Mouse (Mus musculus): ENCODE data around the gene Ndufaf7. TPM values are rescaled to one million over a fixed set of nuclear protein-coding genes. Genes with fewer than 3 reads are reported as not detected.
A peak's percentile ranks its signal among the peaks of the same experiment; 100 is the strongest.

The Ndufaf7 gene
- polyA plus RNA-seq, 1 experiment from 2014 or later, result 53.3 TPM

DNA sequence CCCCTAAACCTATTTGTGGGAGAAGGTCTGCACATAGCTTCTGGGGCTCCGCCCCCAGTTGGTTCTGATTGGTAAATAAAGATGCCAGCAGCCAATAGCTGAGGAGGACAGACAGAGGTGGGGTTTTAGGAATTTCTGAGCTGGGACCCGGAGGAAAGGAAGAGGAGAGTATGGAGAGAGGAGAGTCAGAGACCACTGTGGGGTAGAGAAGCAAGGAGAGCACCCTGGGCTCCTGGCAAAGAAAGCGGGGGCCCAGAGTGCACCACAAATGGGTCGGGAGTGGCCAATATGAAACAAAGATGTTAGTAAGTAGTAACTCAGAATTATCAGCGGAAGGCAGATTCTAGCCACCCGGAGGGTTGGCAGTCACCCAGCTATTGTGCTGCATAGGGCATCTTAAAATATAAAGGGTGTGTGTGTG is 24.1 kb upstream of the Ndufaf7 start:
- H3K27me3 ChIP-seq (ENCODE audit: control insufficient read depth, insufficient read depth, low read length), result no peaks in the 10 kb centered on the region
- peak overlapping the region; percentile 22 for H3K4me3 ChIP-seq (ENCODE audit: low read depth, low read length)
- no peak overlapping the region for H3K27ac ChIP-seq (ENCODE audit: low read depth, low read length)
- H3K9ac ChIP-seq (ENCODE audit: low read length), result peak overlapping the region; percentile 18; the same call in 1 of the 2 replicates
- H3K36me3 ChIP-seq (ENCODE audit: control insufficient read depth, insufficient read depth, low read length), result no peaks in the 10 kb centered on the region
- H3K9me3 ChIP-seq (ENCODE audit: control insufficient read depth, low read length), result no peaks in the 10 kb centered on the region
- peak overlapping the region; percentile 31 for H3K4me2 ChIP-seq (ENCODE audit: low read depth)
- ATAC-seq (ENCODE audit: insufficient read depth, low FRiP score, low TSS enrichment) (peak; percentile 52; the same call in 1 of the 2 replicates), DNase-seq (ENCODE audit: low spot score) (peak; percentile 36)
- H3K4me1 ChIP-seq (ENCODE audit: control insufficient read depth, insufficient read depth, low read length), result peaks cover 3% of the 10 kb centered on the region; the same call in 1 of the 2 replicates
- 38% methylated on average over 6 of the region's 6 CpGs for WGBS

DNA sequence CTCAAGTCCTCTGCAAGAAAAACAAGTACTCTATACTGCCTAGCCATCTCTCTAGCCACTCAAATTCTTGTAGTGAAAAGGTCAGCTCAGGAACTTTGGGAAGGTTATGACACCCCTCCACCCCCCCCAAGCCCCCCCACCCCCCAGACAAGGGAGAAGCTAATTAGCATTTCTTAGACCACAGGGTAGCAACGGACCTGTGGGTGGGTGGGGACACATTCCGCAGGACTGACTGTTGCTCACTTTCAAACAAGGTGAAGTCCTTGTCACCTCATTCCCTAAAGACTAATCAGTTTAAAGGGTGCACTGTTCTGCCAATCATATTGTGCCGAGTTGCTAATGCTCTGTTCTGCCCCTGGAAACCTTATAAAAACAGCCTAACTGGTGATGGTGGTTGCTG is 23.0 kb upstream of the Ndufaf7 start:
- no peak for ATAC-seq (ENCODE audit: insufficient read depth, low FRiP score, low TSS enrichment)
- H3K9ac ChIP-seq (ENCODE audit: low read length), result no peak overlapping the region

DNA sequence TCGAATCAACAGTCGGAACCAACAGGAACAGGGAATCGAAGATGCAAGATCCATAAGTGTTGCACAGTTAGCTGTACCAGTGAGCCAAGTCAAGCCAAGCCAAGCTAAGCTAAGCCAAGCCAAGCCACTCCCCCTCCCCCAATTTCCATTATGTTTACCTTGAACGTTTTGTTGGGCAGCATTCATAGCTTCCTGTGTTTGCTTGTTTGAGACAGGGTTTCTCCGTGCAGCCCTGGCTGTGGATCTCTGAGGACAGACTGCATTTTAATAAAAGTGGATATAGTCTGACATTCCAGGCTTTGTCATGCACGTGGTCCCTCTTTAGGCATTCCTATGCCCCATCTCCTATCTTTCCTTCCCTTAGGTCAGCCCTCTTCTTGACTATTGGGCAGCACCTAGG is 21.2 kb upstream of the Ndufaf7 start:
- Histone ChIP-seq H3K4me1 (ENCODE audit: control insufficient read depth, insufficient read depth, low read length) (peaks cover 3% of the 10 kb centered on the region; the same call in 1 of the 2 replicates), H3K9ac (ENCODE audit: low read length) (peak overlapping the region; percentile 80), H3K27me3 (ENCODE audit: control insufficient read depth, insufficient read depth, low read length) (no peaks in the 10 kb centered on the region), H3K27ac (ENCODE audit: low read depth, low read length) (no peak overlapping the region), H3K9me3 (ENCODE audit: control insufficient read depth, low read length) (no peaks in the 10 kb centered on the region), H3K36me3 (ENCODE audit: control insufficient read depth, insufficient read depth, low read length) (peaks cover 5% of the 10 kb centered on the region), H3K4me2 (ENCODE audit: low read depth) (peak overlapping the region; percentile 61), H3K4me3 (ENCODE audit: low read depth, low read length) (peak overlapping the region; percentile 63)
- DNase-seq (ENCODE audit: low spot score) (peak; percentile 20), ATAC-seq (ENCODE audit: insufficient read depth, low FRiP score, low TSS enrichment) (0 out of 2 replicates have a peak, but pooled peaks have one; percentile 5)
- 57% methylated on average over 6 of the region's 6 CpGs for WGBS

More for the DNA sequence above, 23.0 kb upstream of the Ndufaf7 start:
- no peak overlapping the region for H3K4me2 ChIP-seq (ENCODE audit: low read depth)
- no peaks in the 10 kb centered on the region; the same call in 1 of the 2 replicates for H3K36me3 ChIP-seq (ENCODE audit: control insufficient read depth, insufficient read depth, low read length)
- H3K4me3 ChIP-seq (ENCODE audit: low read depth, low read length), result no peak overlapping the region
- H3K27ac ChIP-seq (ENCODE audit: low read depth, low read length), result no peak overlapping the region
- no peak for DNase-seq (ENCODE audit: low spot score)
- H3K9me3 ChIP-seq (ENCODE audit: control insufficient read depth, low read length), result no peaks in the 10 kb centered on the region
- WGBS, result 70% methylated on average over 3 of the region's 3 CpGs
- H3K27me3 ChIP-seq (ENCODE audit: control insufficient read depth, insufficient read depth, low read length), result no peaks in the 10 kb centered on the region
- H3K4me1 ChIP-seq (ENCODE audit: control insufficient read depth, insufficient read depth, low read length), result peaks cover 3% of the 10 kb centered on the region; the same call in 1 of the 2 replicates

DNA sequence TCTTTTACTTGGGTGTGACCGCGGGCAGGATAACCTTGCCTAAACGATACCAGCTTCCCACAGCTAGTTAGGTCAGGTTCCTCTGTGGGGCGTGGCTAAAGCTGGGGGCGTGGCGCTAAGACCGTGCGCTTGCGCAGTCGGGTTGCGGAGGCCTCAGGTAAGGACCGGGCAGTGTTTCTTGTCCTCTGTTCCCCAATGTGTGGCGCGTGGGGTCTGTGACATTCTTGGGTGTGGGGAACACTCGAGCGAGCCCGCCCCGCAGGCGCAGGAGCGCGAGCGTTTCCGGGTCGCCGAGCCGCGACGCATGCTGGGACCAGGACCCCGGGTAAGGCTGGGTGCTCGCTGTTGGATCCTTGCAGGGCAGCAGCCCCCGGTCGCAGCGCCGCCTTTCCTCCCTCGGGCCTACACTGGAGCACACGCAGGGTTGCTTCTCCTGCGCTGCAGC is 20.5 kb upstream of the Ndufaf7 start, which contains the start of gene Cebpzos:
Cebpzos (plus strand) TSS at position 132 of the 445 bp plus-strand sequence.
- Histone ChIP-seq H3K9ac (ENCODE audit: low read length) (peak within 1 kb of the TSS; percentile 80), H3K36me3 (ENCODE audit: control insufficient read depth, insufficient read depth, low read length) (peaks cover 9% of the 10 kb centered on the region), H3K27ac (ENCODE audit: low read depth, low read length) (0 out of 2 replicates have a peak within 1 kb of the TSS, but pooled peaks have one; percentile 65), H3K4me2 (ENCODE audit: low read depth) (peak within 1 kb of the TSS; percentile 61), H3K9me3 (ENCODE audit: control insufficient read depth, low read length) (no peaks in the 10 kb centered on the region), H3K4me1 (ENCODE audit: control insufficient read depth, insufficient read depth, low read length) (peaks cover 3% of the 10 kb centered on the region; the same call in 1 of the 2 replicates), H3K27me3 (ENCODE audit: control insufficient read depth, insufficient read depth, low read length) (no peaks in the 10 kb centered on the region), H3K4me3 (ENCODE audit: low read depth, low read length) (peak within 1 kb of the TSS; percentile 63)
- ATAC-seq (ENCODE audit: insufficient read depth, low FRiP score, low TSS enrichment) (peak; percentile 87), DNase-seq (ENCODE audit: low spot score) (peak; percentile 90)
- WGBS, result 0% methylated on average over 37 of the region's 37 CpGs

DNA sequence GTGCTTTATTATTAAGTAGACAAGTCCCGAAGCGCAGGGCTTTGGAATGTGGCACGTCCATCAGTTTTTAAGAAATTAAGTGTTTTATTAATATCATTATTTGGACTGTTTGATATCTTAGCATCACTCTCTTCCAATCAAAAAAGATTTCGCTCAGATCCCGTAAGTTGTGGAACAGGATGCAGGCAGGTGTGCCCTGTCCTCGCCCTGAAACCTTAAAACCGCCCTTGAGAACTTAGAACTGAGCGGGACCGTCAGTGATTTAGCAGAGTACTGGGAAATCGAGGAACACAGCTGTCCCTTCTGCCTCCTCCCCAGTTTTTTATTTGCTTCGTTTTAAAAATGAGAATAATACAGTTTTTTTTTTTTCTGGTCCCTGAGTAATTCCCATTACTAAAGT is 20.0 kb upstream of the Ndufaf7 start:
- peak overlapping the region; percentile 61 for H3K4me2 ChIP-seq (ENCODE audit: low read depth)
- H3K27ac ChIP-seq (ENCODE audit: low read depth, low read length), result 0 out of 2 replicates have a peak overlapping the region, but pooled peaks have one; percentile 65
- peaks cover 9% of the 10 kb centered on the region for H3K36me3 ChIP-seq (ENCODE audit: control insufficient read depth, insufficient read depth, low read length)
- no peaks in the 10 kb centered on the region for H3K27me3 ChIP-seq (ENCODE audit: control insufficient read depth, insufficient read depth, low read length)
- H3K9ac ChIP-seq (ENCODE audit: low read length), result peak overlapping the region; percentile 80
- no peaks in the 10 kb centered on the region for H3K9me3 ChIP-seq (ENCODE audit: control insufficient read depth, low read length)
- H3K4me1 ChIP-seq (ENCODE audit: control insufficient read depth, insufficient read depth, low read length), result peaks cover 3% of the 10 kb centered on the region; the same call in 1 of the 2 replicates
- WGBS, result 4% methylated on average over 11 of the region's 11 CpGs
- peak overlapping the region; percentile 63 for H3K4me3 ChIP-seq (ENCODE audit: low read depth, low read length)
- ATAC-seq (ENCODE audit: insufficient read depth, low FRiP score, low TSS enrichment) (no peak), DNase-seq (ENCODE audit: low spot score) (no peak)

DNA sequence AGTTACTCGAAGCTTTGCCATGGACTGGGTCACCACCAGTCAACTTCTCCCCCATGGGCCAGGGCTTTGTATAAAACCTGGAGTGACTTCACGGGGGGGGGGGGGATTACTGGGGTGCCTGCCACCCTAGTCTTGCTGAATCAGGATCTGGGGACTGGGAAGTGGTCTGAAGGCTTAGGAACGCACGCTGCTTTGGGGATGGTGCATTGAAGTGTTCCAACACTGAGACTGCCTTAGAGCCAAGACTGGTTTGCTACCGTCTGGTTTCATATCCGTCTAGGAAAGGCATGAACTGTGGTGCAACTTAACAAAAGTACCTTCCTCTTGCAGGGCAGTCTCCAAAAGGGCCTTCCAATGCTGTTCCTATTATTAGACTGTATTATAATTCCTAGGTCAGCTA is 19.2 kb upstream of the Ndufaf7 start:
- ATAC-seq (ENCODE audit: insufficient read depth, low FRiP score, low TSS enrichment) (no peak), DNase-seq (ENCODE audit: low spot score) (no peak)
- WGBS, result 53% methylated on average over 6 of the region's 6 CpGs
- Histone ChIP-seq H3K27me3 (ENCODE audit: control insufficient read depth, insufficient read depth, low read length) (no peaks in the 10 kb centered on the region), H3K36me3 (ENCODE audit: control insufficient read depth, insufficient read depth, low read length) (peaks cover 9% of the 10 kb centered on the region), H3K4me2 (ENCODE audit: low read depth) (no peak overlapping the region), H3K9ac (ENCODE audit: low read length) (no peak overlapping the region), H3K9me3 (ENCODE audit: control insufficient read depth, low read length) (no peaks in the 10 kb centered on the region), H3K4me1 (ENCODE audit: control insufficient read depth, insufficient read depth, low read length) (peaks cover 3% of the 10 kb centered on the region; the same call in 1 of the 2 replicates), H3K27ac (ENCODE audit: low read depth, low read length) (no peak overlapping the region), H3K4me3 (ENCODE audit: low read depth, low read length) (no peak overlapping the region)

DNA sequence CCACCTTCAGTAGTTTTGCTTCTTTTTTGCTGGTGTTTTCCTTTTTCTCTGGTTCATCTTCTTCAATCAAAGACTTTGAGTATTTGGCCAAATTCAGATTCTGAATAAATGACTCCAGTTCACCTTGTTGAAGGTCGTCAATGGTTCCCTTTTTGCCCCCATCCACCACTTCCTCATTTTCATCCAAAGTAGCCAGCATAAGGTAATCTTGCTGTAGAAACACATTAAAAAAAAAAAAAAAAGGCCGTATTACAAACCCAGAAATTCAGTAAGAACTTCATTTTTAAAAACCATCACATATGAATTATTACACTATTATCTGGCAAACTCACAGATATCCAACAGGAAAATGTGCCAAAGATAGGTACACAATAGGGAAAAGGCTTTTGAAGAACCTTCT is 1.1 kb upstream of the Ndufaf7 start:
- peak overlapping the region; percentile 80 for H3K4me3 ChIP-seq (ENCODE audit: low read depth, low read length)
- H3K4me1 ChIP-seq (ENCODE audit: control insufficient read depth, insufficient read depth, low read length), result peaks cover 4% of the 10 kb centered on the region; the same call in 1 of the 2 replicates
- no peak overlapping the region for H3K27ac ChIP-seq (ENCODE audit: low read depth, low read length)
- H3K27me3 ChIP-seq (ENCODE audit: control insufficient read depth, insufficient read depth, low read length), result no peaks in the 10 kb centered on the region
- no peak overlapping the region for H3K9ac ChIP-seq (ENCODE audit: low read length)
- ATAC-seq (ENCODE audit: insufficient read depth, low FRiP score, low TSS enrichment) (no peak), DNase-seq (ENCODE audit: low spot score) (no peak)
- H3K4me2 ChIP-seq (ENCODE audit: low read depth), result peak overlapping the region; percentile 62
- H3K9me3 ChIP-seq (ENCODE audit: control insufficient read depth, low read length), result no peaks in the 10 kb centered on the region
- 86% methylated on average over 2 of the region's 2 CpGs for WGBS
- H3K36me3 ChIP-seq (ENCODE audit: control insufficient read depth, insufficient read depth, low read length), result peaks cover 6% of the 10 kb centered on the region

DNA sequence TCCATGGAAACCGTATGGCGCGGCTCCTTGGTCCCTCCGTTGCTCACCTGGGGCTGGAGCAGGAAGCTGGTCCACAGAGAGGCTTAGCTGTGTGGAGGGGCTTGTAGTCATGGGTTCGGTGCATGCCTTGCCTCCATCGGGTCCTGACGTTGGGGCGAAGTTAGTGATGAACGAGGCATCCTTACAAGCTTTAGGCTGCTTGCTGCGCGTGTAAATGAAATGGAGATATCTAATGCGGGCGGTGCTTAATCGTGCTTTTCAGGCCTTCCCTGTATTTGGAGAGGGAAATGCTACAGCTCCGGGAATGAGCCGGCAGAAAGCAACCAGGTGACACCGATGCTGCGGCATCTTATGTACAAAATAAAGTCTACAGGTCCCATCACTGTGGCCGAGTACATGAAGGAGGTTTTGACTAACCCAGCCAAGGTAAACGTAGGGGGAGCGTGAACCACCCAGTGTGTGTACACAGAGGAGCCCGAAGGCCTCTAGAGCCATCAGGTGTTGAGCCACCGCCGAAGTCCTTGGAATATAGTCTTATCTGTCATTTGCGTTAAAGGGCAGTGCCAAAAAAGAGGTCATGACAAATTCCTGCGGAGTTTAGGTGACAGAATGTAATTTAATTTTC is 405 bp downstream of the Ndufaf7 start:
- Histone ChIP-seq H3K4me1 (ENCODE audit: control insufficient read depth, insufficient read depth, low read length) (peaks cover 4% of the 10 kb centered on the region; the same call in 1 of the 2 replicates), H3K27me3 (ENCODE audit: control insufficient read depth, insufficient read depth, low read length) (no peaks in the 10 kb centered on the region), H3K27ac (ENCODE audit: low read depth, low read length) (no peak overlapping the region), H3K4me2 (ENCODE audit: low read depth) (peak overlapping the region; percentile 62), H3K9me3 (ENCODE audit: control insufficient read depth, low read length) (no peaks in the 10 kb centered on the region), H3K36me3 (ENCODE audit: control insufficient read depth, insufficient read depth, low read length) (peaks cover 2% of the 10 kb centered on the region; the same call in 1 of the 2 replicates), H3K9ac (ENCODE audit: low read length) (peak overlapping the region; percentile 47), H3K4me3 (ENCODE audit: low read depth, low read length) (peak overlapping the region; percentile 80)
- ATAC-seq (ENCODE audit: insufficient read depth, low FRiP score, low TSS enrichment), result peak; percentile 26
- 10% methylated on average over 26 of the region's 26 CpGs for whole genome bisulfite sequencing
- peak; percentile 14 for DNase-seq (ENCODE audit: low spot score)

All from neural tube, embryonic 11.5 days (tissue).